Mouse (Mus musculus) spleen, adult 2 months (tissue): ENCODE data around the gene Slc39a11.

Source experiments
- CTCF ChIP-seq: fragments of 200-500 bp; IDR thresholded peaks from 2 replicates; pipeline ENCODE4 v1.5.1; 2011; ENCODE audit warnings: mild to moderate bottlenecking, inconsistent platforms; ENCODE audit not compliant: insufficient read depth, insufficient read length, insufficient replicate concordance; ENCODE audit errors: extremely low read depth
- POLR2A ChIP-seq: fragments of 200-500 bp; IDR thresholded peaks from 2 replicates; pipeline ENCODE4 v1.6.1; 2011; ENCODE audit warnings: low read depth, low read length, inconsistent platforms

GRCm38 (mm10) chr11:113468016-113468415 lies 181.9 kb downstream of the Slc39a11 start:
- TF ChIP-seq CTCF (no peak), POLR2A (no peak)
